Mouse (Mus musculus): ENCODE data around the gene Epm2a. TPM values are rescaled to one million over a fixed set of nuclear protein-coding genes. Genes with fewer than 3 reads are reported as not detected.

Epm2a gene
- polyA plus RNA-seq, 1 experiment from 2014 or later = 0.52 TPM

- peaks cover 4% of the 10 kb centered on the region for H3K9me3 ChIP-seq (ENCODE audit: control insufficient read depth, low read length)
- WGBS = 42% methylated on average over 28 of the region's 28 CpGs
- no peak overlapping the region for H3K4me3 ChIP-seq (replicated peaks; ENCODE audit: low read length)
- H3K27me3 ChIP-seq (replicated peaks; ENCODE audit: control insufficient read depth, insufficient read depth, low read length) = no peaks in the 10 kb centered on the region
- H3K4me2 ChIP-seq (ENCODE audit: low read length) = no peak overlapping the region
- no peak overlapping the region for H3K9ac ChIP-seq (replicated peaks; ENCODE audit: low read depth, low read length)
- peak; percentile 71; the same call in 1 of the 2 replicates for ATAC-seq
- H3K27ac ChIP-seq (ENCODE audit: low read length) = no peak overlapping the region
- H3K36me3 ChIP-seq (ENCODE audit: control insufficient read depth, insufficient read depth) = no peaks in the 10 kb centered on the region
- no peaks in the 10 kb centered on the region for H3K4me1 ChIP-seq (replicated peaks; ENCODE audit: control insufficient read depth, insufficient read depth, low read length)
Measured at GRCm38 (mm10) chr10:11491956-11492355, 148.8 kb downstream of the Epm2a start.

Other genes with a start within 250 kb of the Epm2a start
- gene Shprh, start 194.0 kb upstream of the Epm2a start, polyA plus RNA-seq (2015; fragmentation: Nextera tagmentation; extraction: Ambion mirVana) = 27.9 and 30.1 TPM in 2 replicates
- gene Fbxo30, start 62.1 kb upstream of the Epm2a start, polyA plus RNA-seq (2015; fragmentation: Nextera tagmentation; extraction: Ambion mirVana) = 26.1 and 27.5 TPM in 2 replicates